15 mouse cellular contexts compared by ENCODE assay signal in genomic region chr11:23803136-23803535, GRCm38 (mm10).
"Had no signal": no experiment of that assay in that cellular context is flagged by ENCODE, and none has a peak within 500 bp of the region (broad histone marks: within the 10 kb centered on the region; RNA-seq: fewer than 3 reads in every experiment).

No protein-coding gene starts in this region.

- H3K27ac ChIP-seq: macrophage; midbrain, embryonic 13.5 days; midbrain, embryonic 15.5 days; neural tube, embryonic 12.5 days; stomach, embryonic 15.5 days; stomach, postnatal 0 days had no signal

- DNase-seq: lung, adult 18-20 months; lung, embryonic 14.5 days; lung, postnatal 10 days; right cerebral cortex, postnatal 14 days; thymus, adult 2 months; thymus, postnatal 25 days; thymus, postnatal 4 days had no signal

- H3K36me3 ChIP-seq: midbrain, embryonic 13.5 days; midbrain, embryonic 15.5 days; neural tube, embryonic 12.5 days; stomach, embryonic 15.5 days had no signal

- H3K4me2 ChIP-seq: lung, embryonic 14.5 days; midbrain, embryonic 11.5 days; midbrain, embryonic 13.5 days; midbrain, embryonic 15.5 days; neural tube, embryonic 12.5 days; stomach, embryonic 15.5 days had no signal

- H3K9me3 ChIP-seq: megakaryocyte, embryonic 14.5 days; midbrain, embryonic 13.5 days; midbrain, embryonic 15.5 days; neural tube, embryonic 12.5 days; stomach, embryonic 15.5 days had no signal

- H3K4me3 ChIP-seq: megakaryocyte, embryonic 14.5 days; midbrain, embryonic 13.5 days; midbrain, embryonic 15.5 days; neural tube, embryonic 12.5 days; stomach, embryonic 15.5 days had no signal

- H3K4me1 ChIP-seq: midbrain, embryonic 13.5 days; midbrain, embryonic 15.5 days; neural tube, embryonic 12.5 days; stomach, embryonic 15.5 days had no signal

- ATAC-seq: midbrain, embryonic 13.5 days; midbrain, embryonic 15.5 days had no signal

- H3K9ac ChIP-seq: lung, embryonic 14.5 days; midbrain, embryonic 13.5 days; midbrain, embryonic 15.5 days; neural tube, embryonic 12.5 days; stomach, embryonic 15.5 days had no signal

- H3K27me3 ChIP-seq: midbrain, embryonic 13.5 days; midbrain, embryonic 15.5 days; neural tube, embryonic 12.5 days; stomach, embryonic 15.5 days had no signal
